Mouse (Mus musculus) lung, postnatal 0 days (tissue): ENCODE measurements around the gene Acot3.

ENCODE experiments used
- CTCF ChIP-seq: IDR thresholded peaks from 2 replicates; pipeline ENCODE4 v1.5.1; 2016; ENCODE audit warnings: antibody characterized with exemption, mild to moderate bottlenecking
- EP300 ChIP-seq: IDR thresholded peaks from 2 replicates; pipeline ENCODE4 v1.6.1; 2016; ENCODE audit warnings: antibody characterized with exemption, mild to moderate bottlenecking, control low read depth

- no peak for TF ChIP-seq CTCF
- no peak for TF ChIP-seq EP300
These were observed 32.6 kb downstream of the Acot3 start for GRCm38 (mm10) chr12:84084581-84084980.
